Mouse (Mus musculus): ENCODE results near the gene Tubg2. TPM values are rescaled to one million over a fixed set of nuclear protein-coding genes. Genes with fewer than 3 reads are reported as not detected.
"Not testable (repeated sequence)": the region's sequence is repeated elsewhere in the genome, so short reads cannot be mapped to it uniquely, and the experiment has no call there.

Tubg2 gene
- total and polyA plus RNA-seq, 2 experiments from 2014 or later, result 1.8 TPM; not detected in 1

GRCm38 (mm10) chr11:101149178-101150105 is 6.3 kb upstream of the Tubg2 start:
- H3K27ac ChIP-seq (ENCODE audit: low read depth), result no peak overlapping the region
- no peak for ATAC-seq (ENCODE audit: insufficient read depth, low read depth)
- no peak for DNase-seq (ENCODE audit: low spot score)

GRCm38 (mm10) chr11:101151063-101151462 is 4.6 kb upstream of the Tubg2 start:
- WGBS, result 53% methylated on average over 2 of the region's 2 CpGs
- no peak for TF ChIP-seq EP300 (IDR thresholded peaks at IDR 0.05; ENCODE audit: low read depth)
- no peak for TF ChIP-seq CTCF (IDR thresholded peaks at IDR 0.05; ENCODE audit: low read depth)

More at GRCm38 (mm10) chr11:101149178-101150105, 6.3 kb upstream of the Tubg2 start:
- H3K4me2 ChIP-seq (ENCODE audit: low read depth, low read length), result no peak overlapping the region
- no peak overlapping the region for H3K9ac ChIP-seq (replicated peaks; ENCODE audit: low read depth, low read length)
- H3K27me3 ChIP-seq (ENCODE audit: control insufficient read depth, insufficient read depth, low read length), result no peaks in the 10 kb centered on the region
- WGBS, result 54% methylated on average over 9 of the region's 9 CpGs
- no peaks in the 10 kb centered on the region for H3K9me3 ChIP-seq (replicated peaks; ENCODE audit: control insufficient read depth, low read length)
- H3K36me3 ChIP-seq (replicated peaks; ENCODE audit: control insufficient read depth, insufficient read depth, low read length), result no peaks in the 10 kb centered on the region
- H3K4me3 ChIP-seq (ENCODE audit: low read depth, low read length), result no peak overlapping the region
- TF ChIP-seq EP300 (IDR thresholded peaks at IDR 0.05; ENCODE audit: low read depth), result no peak
- H3K4me1 ChIP-seq (ENCODE audit: control insufficient read depth, insufficient read depth), result no peaks in the 10 kb centered on the region

DNA sequence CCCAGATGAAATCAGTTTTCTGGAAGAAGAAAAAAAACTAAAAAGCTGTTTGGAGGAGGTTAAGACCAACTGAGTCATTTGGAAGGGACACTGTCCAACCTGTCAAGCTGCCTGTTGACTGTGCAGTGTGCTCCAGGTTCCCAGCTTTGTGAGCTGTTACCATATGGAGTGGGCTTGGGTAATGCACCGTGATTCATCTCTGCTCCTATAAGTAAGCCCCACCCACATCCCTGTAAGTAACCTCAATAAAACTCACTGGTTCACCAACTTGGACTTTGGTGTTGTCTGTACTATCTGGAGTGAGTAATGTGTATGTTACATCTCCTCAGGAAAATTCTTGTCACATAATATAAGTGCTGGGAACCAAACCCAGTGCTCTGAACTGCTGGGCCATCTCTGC is 2.9 kb upstream of the Tubg2 start:
- DNase-seq (ENCODE audit: low spot score), result no peak
- Histone ChIP-seq H3K27ac (ENCODE audit: low read depth) (no peak overlapping the region), H3K9ac (replicated peaks; ENCODE audit: low read depth, low read length) (no peak overlapping the region), H3K9me3 (replicated peaks; ENCODE audit: control insufficient read depth, low read length) (no peaks in the 10 kb centered on the region), H3K4me1 (ENCODE audit: control insufficient read depth, insufficient read depth) (peaks cover 9% of the 10 kb centered on the region), H3K36me3 (replicated peaks; ENCODE audit: control insufficient read depth, insufficient read depth, low read length) (no peaks in the 10 kb centered on the region), H3K4me3 (ENCODE audit: low read depth, low read length) (no peak overlapping the region), H3K4me2 (ENCODE audit: low read depth, low read length) (no peak overlapping the region), H3K27me3 (ENCODE audit: control insufficient read depth, insufficient read depth, low read length) (no peaks in the 10 kb centered on the region)
- ATAC-seq (ENCODE audit: insufficient read depth, low read depth), result no peak
- no peak for TF ChIP-seq CTCF (IDR thresholded peaks at IDR 0.05; ENCODE audit: low read depth)
- TF ChIP-seq EP300 (IDR thresholded peaks at IDR 0.05; ENCODE audit: low read depth), result no peak
- WGBS, result 82% methylated on average over 1 of the region's 1 CpGs

More at GRCm38 (mm10) chr11:101151063-101151462, 4.6 kb upstream of the Tubg2 start:
- Histone ChIP-seq H3K36me3 (replicated peaks; ENCODE audit: control insufficient read depth, insufficient read depth, low read length) (no peaks in the 10 kb centered on the region), H3K4me1 (ENCODE audit: control insufficient read depth, insufficient read depth) (peaks cover 9% of the 10 kb centered on the region), H3K9me3 (replicated peaks; ENCODE audit: control insufficient read depth, low read length) (no peaks in the 10 kb centered on the region), H3K27me3 (ENCODE audit: control insufficient read depth, insufficient read depth, low read length) (no peaks in the 10 kb centered on the region), H3K4me3 (ENCODE audit: low read depth, low read length) (no peak overlapping the region), H3K4me2 (ENCODE audit: low read depth, low read length) (no peak overlapping the region), H3K27ac (ENCODE audit: low read depth) (no peak overlapping the region), H3K9ac (replicated peaks; ENCODE audit: low read depth, low read length) (no peak overlapping the region)
- no peak for DNase-seq (ENCODE audit: low spot score)
- ATAC-seq (ENCODE audit: insufficient read depth, low read depth), result no peak

DNA sequence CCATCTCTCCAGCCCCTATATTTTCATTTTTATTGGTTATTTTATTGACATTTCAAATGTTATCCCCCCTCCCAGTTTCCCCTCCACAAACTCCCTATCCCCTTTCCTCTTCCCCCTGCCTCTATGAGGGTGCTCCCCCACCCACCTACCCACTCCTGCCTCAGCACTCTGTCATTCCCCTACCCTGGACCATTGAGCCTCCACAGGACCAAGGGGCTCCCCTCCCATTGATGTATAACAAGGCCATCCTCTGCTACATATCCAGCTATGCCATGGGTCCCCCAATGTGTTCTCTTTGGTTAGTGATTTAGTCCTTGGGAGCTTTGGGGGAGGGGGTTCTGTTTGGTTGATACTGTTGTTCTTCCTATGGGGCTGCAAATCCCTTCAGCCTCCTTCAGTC is 1.1 kb upstream of the Tubg2 start:
- no peak overlapping the region for H3K4me2 ChIP-seq (ENCODE audit: low read depth, low read length)
- no peaks in the 10 kb centered on the region for H3K36me3 ChIP-seq (replicated peaks; ENCODE audit: control insufficient read depth, insufficient read depth, low read length)
- H3K4me1 ChIP-seq (ENCODE audit: control insufficient read depth, insufficient read depth), result peaks cover 9% of the 10 kb centered on the region
- TF ChIP-seq EP300 (IDR thresholded peaks at IDR 0.05; ENCODE audit: low read depth), result no peak
- TF ChIP-seq CTCF (IDR thresholded peaks at IDR 0.05; ENCODE audit: low read depth), result no peak
- DNase-seq (ENCODE audit: low spot score) (no peak), ATAC-seq (ENCODE audit: insufficient read depth, low read depth) (no peak)
- no peaks in the 10 kb centered on the region for H3K27me3 ChIP-seq (ENCODE audit: control insufficient read depth, insufficient read depth, low read length)
- H3K9ac ChIP-seq (replicated peaks; ENCODE audit: low read depth, low read length), result no peak overlapping the region
- H3K9me3 ChIP-seq (replicated peaks; ENCODE audit: control insufficient read depth, low read length), result no peaks in the 10 kb centered on the region
- no peak overlapping the region for H3K27ac ChIP-seq (ENCODE audit: low read depth)
- no peak overlapping the region for H3K4me3 ChIP-seq (ENCODE audit: low read depth, low read length)

- Histone ChIP-seq H3K4me1 (ENCODE audit: control insufficient read depth, insufficient read depth) (peaks cover 9% of the 10 kb centered on the region), H3K9ac (replicated peaks; ENCODE audit: low read depth, low read length) (no peak overlapping the region), H3K27me3 (ENCODE audit: control insufficient read depth, insufficient read depth, low read length) (no peaks in the 10 kb centered on the region), H3K36me3 (replicated peaks; ENCODE audit: control insufficient read depth, insufficient read depth, low read length) (no peaks in the 10 kb centered on the region), H3K4me3 (ENCODE audit: low read depth, low read length) (no peak overlapping the region), H3K27ac (ENCODE audit: low read depth) (no peak overlapping the region), H3K4me2 (ENCODE audit: low read depth, low read length) (peak overlapping the region; percentile 65; the same call in 1 of the 2 replicates), H3K9me3 (replicated peaks; ENCODE audit: control insufficient read depth, low read length) (no peaks in the 10 kb centered on the region)
- WGBS, result 73% methylated on average over 6 of the region's 6 CpGs
- no peak for TF ChIP-seq EP300 (IDR thresholded peaks at IDR 0.05; ENCODE audit: low read depth)
- no peak for TF ChIP-seq CTCF (IDR thresholded peaks at IDR 0.05; ENCODE audit: low read depth)
- no peak for DNase-seq (ENCODE audit: low spot score)
- ATAC-seq (ENCODE audit: insufficient read depth, low read depth), result no peak
Observed at GRCm38 (mm10) chr11:101155151-101155550, 556 bp upstream of the Tubg2 start.

DNA sequence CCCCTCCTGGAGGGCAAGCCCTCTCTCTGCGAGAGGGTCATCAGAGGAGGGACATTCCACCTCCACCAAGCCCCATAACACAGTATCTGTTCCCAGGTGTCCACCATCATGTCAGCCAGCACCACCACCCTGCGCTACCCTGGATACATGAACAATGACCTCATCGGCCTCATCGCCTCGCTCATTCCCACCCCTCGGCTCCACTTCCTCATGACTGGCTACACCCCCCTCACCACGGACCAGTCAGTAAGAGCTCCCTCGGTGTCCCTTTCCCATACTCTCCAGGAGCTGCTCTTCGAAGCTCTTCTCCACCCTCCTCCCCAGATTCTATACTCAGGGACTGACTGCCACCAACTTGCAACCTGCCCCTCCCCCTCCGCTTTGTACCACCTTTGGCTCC is 4.4 kb downstream of the Tubg2 start:
- peaks cover 41% of the 10 kb centered on the region for H3K36me3 ChIP-seq (replicated peaks; ENCODE audit: control insufficient read depth, insufficient read depth, low read length)
- not testable (repeated sequence) for DNase-seq (ENCODE audit: low spot score); H3K4me1 ChIP-seq (ENCODE audit: control insufficient read depth, insufficient read depth); H3K27ac ChIP-seq (ENCODE audit: low read depth); H3K9me3 ChIP-seq (replicated peaks; ENCODE audit: control insufficient read depth, low read length); H3K4me3 ChIP-seq (ENCODE audit: low read depth, low read length); ATAC-seq (ENCODE audit: insufficient read depth, low read depth); H3K27me3 ChIP-seq (ENCODE audit: control insufficient read depth, insufficient read depth, low read length); H3K9ac ChIP-seq (replicated peaks; ENCODE audit: low read depth, low read length); H3K4me2 ChIP-seq (ENCODE audit: low read depth, low read length)
- 69% methylated on average over 8 of the region's 10 CpGs for WGBS

GRCm38 (mm10) chr11:101160981-101161505 is 5.3 kb downstream of the Tubg2 start:
- peaks cover 50% of the 10 kb centered on the region for H3K36me3 ChIP-seq (replicated peaks; ENCODE audit: control insufficient read depth, insufficient read depth, low read length)
- H3K4me1 ChIP-seq (ENCODE audit: control insufficient read depth, insufficient read depth); ATAC-seq (ENCODE audit: insufficient read depth, low read depth); H3K4me3 ChIP-seq (ENCODE audit: low read depth, low read length); H3K9ac ChIP-seq (replicated peaks; ENCODE audit: low read depth, low read length); H3K27me3 ChIP-seq (ENCODE audit: control insufficient read depth, insufficient read depth, low read length); DNase-seq (ENCODE audit: low spot score); H3K9me3 ChIP-seq (replicated peaks; ENCODE audit: control insufficient read depth, low read length); H3K27ac ChIP-seq (ENCODE audit: low read depth); H3K4me2 ChIP-seq (ENCODE audit: low read depth, low read length): not testable (repeated sequence)
- WGBS, result 78% methylated on average over 6 of the region's 8 CpGs
